Mouse (Mus musculus): ENCODE data around the gene Samd13. TPM values are rescaled to one million over a fixed set of nuclear protein-coding genes. Genes with fewer than 3 reads are reported as not detected.
A peak's percentile ranks its signal among the peaks of the same experiment; 100 is the strongest.

Samd13 gene
- polyA plus RNA-seq, 1 experiment from 2014 or later: 0.63 TPM

DNA sequence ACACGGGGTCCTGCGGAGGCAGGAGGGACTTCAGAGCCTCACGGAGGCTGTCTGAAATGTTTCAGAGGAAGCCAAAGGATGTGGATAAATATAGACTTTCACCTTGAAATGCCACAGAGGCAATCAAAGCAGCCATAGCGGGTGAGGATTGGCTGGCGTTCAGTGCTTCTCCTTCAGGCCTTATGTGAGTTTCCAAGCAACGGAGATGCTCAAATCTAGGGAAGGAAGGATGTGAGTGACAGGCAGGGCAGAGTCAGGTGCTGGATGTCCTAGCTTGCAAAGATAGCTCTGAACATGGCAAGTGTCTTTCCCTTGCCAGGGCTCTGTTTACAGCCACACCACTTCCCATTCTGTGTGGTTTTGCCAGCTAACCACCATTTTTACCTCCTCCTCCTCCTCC lies 26.2 kb upstream of the Samd13 start:
- Histone ChIP-seq H3K27me3 (ENCODE audit: insufficient read depth, low read length) (no peaks in the 10 kb centered on the region), H3K4me1 (replicated peaks; ENCODE audit: insufficient read depth, low read length) (no peaks in the 10 kb centered on the region), H3K27ac (no peak overlapping the region), H3K4me3 (replicated peaks; ENCODE audit: low read depth, low read length) (no peak overlapping the region), H3K9me3 (replicated peaks; ENCODE audit: low read length) (no peaks in the 10 kb centered on the region), H3K9ac (ENCODE audit: low read depth, low read length) (no peak overlapping the region), H3K36me3 (ENCODE audit: insufficient read depth, low read length) (no peaks in the 10 kb centered on the region), H3K4me2 (ENCODE audit: low read length) (no peak overlapping the region)
- TF ChIP-seq CTCF (IDR thresholded peaks at IDR 0.05; ENCODE audit: low read depth): no peak
- WGBS: 68% methylated on average over 6 of the region's 6 CpGs
- no peak for DNase-seq (ENCODE audit: low spot score)
- no peak for ATAC-seq (replicated peaks; ENCODE audit: low FRiP score, low read depth)

- Histone ChIP-seq H3K4me3 (replicated peaks; ENCODE audit: low read depth, low read length) (no peak overlapping the region), H3K9me3 (replicated peaks; ENCODE audit: low read length) (no peaks in the 10 kb centered on the region), H3K36me3 (ENCODE audit: insufficient read depth, low read length) (no peaks in the 10 kb centered on the region), H3K9ac (ENCODE audit: low read depth, low read length) (no peak overlapping the region), H3K4me2 (ENCODE audit: low read length) (no peak overlapping the region), H3K27ac (no peak overlapping the region), H3K4me1 (replicated peaks; ENCODE audit: insufficient read depth, low read length) (no peaks in the 10 kb centered on the region), H3K27me3 (ENCODE audit: insufficient read depth, low read length) (no peaks in the 10 kb centered on the region)
- DNase-seq (ENCODE audit: low spot score): no peak
- 76% methylated on average over 7 of the region's 7 CpGs for WGBS
- no peak for ATAC-seq (replicated peaks; ENCODE audit: low FRiP score, low read depth)
- no peak for TF ChIP-seq CTCF (IDR thresholded peaks at IDR 0.05; ENCODE audit: low read depth)
Measured at GRCm38 (mm10) chr3:146711084-146711483, 25.7 kb upstream of the Samd13 start.

GRCm38 (mm10) chr3:146709086-146709485 lies 23.7 kb upstream of the Samd13 start:
- no peak for TF ChIP-seq CTCF (IDR thresholded peaks at IDR 0.05; ENCODE audit: low read depth)
- WGBS: 91% methylated on average over 1 of the region's 1 CpGs
- ATAC-seq (replicated peaks; ENCODE audit: low FRiP score, low read depth): no peak

DNA sequence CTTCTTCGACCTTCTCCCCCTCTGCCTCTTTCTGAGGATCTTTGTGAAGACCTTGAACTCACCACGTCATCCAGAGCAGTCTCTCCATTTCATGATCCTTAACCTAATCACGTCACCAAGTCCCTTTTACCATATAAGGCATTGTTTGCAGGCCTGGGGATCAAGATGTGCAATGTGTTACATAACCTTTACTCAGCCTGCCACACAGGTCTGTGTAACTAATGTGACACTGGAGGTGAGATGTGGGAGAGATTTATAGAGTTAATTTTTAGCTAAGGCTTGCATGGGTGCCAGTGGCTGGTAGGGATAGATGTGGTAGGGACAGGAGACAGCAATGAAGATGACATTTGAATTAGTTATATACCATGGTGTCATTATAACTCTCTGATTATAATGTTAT lies 23.0 kb upstream of the Samd13 start:
- no peaks in the 10 kb centered on the region for H3K4me1 ChIP-seq (replicated peaks; ENCODE audit: insufficient read depth, low read length)
- 57% methylated on average over 3 of the region's 3 CpGs for WGBS
- no peaks in the 10 kb centered on the region for H3K36me3 ChIP-seq (ENCODE audit: insufficient read depth, low read length)
- DNase-seq (ENCODE audit: low spot score) (no peak), ATAC-seq (replicated peaks; ENCODE audit: low FRiP score, low read depth) (peak; percentile 21; the same call in 1 of the 2 replicates)
- H3K9me3 ChIP-seq (replicated peaks; ENCODE audit: low read length): no peaks in the 10 kb centered on the region
- no peak overlapping the region for H3K4me2 ChIP-seq (ENCODE audit: low read length)
- TF ChIP-seq CTCF (IDR thresholded peaks at IDR 0.05; ENCODE audit: low read depth): no peak
- H3K4me3 ChIP-seq (replicated peaks; ENCODE audit: low read depth, low read length): no peak overlapping the region
- H3K27ac ChIP-seq: no peak overlapping the region
- no peaks in the 10 kb centered on the region for H3K27me3 ChIP-seq (ENCODE audit: insufficient read depth, low read length)
- H3K9ac ChIP-seq (ENCODE audit: low read depth, low read length): no peak overlapping the region

More at GRCm38 (mm10) chr3:146709086-146709485, 23.7 kb upstream of the Samd13 start:
- no peak for DNase-seq (ENCODE audit: low spot score)
- H3K4me2 ChIP-seq (ENCODE audit: low read length): no peak overlapping the region
- H3K27me3 ChIP-seq (ENCODE audit: insufficient read depth, low read length): no peaks in the 10 kb centered on the region
- H3K27ac ChIP-seq: no peak overlapping the region
- no peaks in the 10 kb centered on the region for H3K36me3 ChIP-seq (ENCODE audit: insufficient read depth, low read length)
- no peak overlapping the region for H3K4me3 ChIP-seq (replicated peaks; ENCODE audit: low read depth, low read length)
- no peaks in the 10 kb centered on the region for H3K4me1 ChIP-seq (replicated peaks; ENCODE audit: insufficient read depth, low read length)
- H3K9ac ChIP-seq (ENCODE audit: low read depth, low read length): no peak overlapping the region
- no peaks in the 10 kb centered on the region for H3K9me3 ChIP-seq (replicated peaks; ENCODE audit: low read length)

DNA sequence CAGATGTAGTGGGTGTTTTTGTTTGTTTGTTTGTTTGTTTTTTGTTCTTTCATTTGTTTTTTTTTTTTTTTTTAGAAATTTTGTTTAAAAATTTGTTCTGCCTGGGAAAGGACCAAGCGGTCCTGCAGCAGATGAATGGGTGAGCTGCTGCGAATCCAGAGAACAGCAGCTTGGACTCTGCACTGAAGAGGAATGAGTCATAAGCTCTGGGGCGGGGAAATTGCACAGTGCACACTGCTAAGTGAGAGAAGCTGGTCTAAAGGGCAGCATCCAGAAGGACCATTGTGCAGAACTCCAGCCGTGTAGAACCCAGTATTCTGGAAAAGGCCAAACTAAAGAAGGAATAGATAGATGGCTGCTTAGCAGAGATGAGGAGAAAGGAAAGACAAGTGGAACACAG lies 18.7 kb upstream of the Samd13 start:
- Histone ChIP-seq H3K4me1 (replicated peaks; ENCODE audit: insufficient read depth, low read length) (no peaks in the 10 kb centered on the region), H3K4me2 (ENCODE audit: low read length) (no peak overlapping the region), H3K9me3 (replicated peaks; ENCODE audit: low read length) (no peaks in the 10 kb centered on the region), H3K9ac (ENCODE audit: low read depth, low read length) (no peak overlapping the region), H3K36me3 (ENCODE audit: insufficient read depth, low read length) (no peaks in the 10 kb centered on the region), H3K27ac (no peak overlapping the region), H3K27me3 (ENCODE audit: insufficient read depth, low read length) (no peaks in the 10 kb centered on the region), H3K4me3 (replicated peaks; ENCODE audit: low read depth, low read length) (no peak overlapping the region)
- ATAC-seq (replicated peaks; ENCODE audit: low FRiP score, low read depth): no peak
- WGBS: 92% methylated on average over 4 of the region's 4 CpGs
- no peak for DNase-seq (ENCODE audit: low spot score)
- TF ChIP-seq CTCF (IDR thresholded peaks at IDR 0.05; ENCODE audit: low read depth): no peak

GRCm38 (mm10) chr3:146700051-146700450 lies 14.7 kb upstream of the Samd13 start:
- Histone ChIP-seq H3K9me3 (replicated peaks; ENCODE audit: low read length) (no peaks in the 10 kb centered on the region), H3K27ac (no peak overlapping the region), H3K9ac (ENCODE audit: low read depth, low read length) (no peak overlapping the region), H3K4me1 (replicated peaks; ENCODE audit: insufficient read depth, low read length) (no peaks in the 10 kb centered on the region), H3K27me3 (ENCODE audit: insufficient read depth, low read length) (no peaks in the 10 kb centered on the region), H3K4me2 (ENCODE audit: low read length) (no peak overlapping the region), H3K4me3 (replicated peaks; ENCODE audit: low read depth, low read length) (no peak overlapping the region), H3K36me3 (ENCODE audit: insufficient read depth, low read length) (no peaks in the 10 kb centered on the region)
- DNase-seq (ENCODE audit: low spot score): no peak
- WGBS: 76% methylated on average over 11 of the region's 11 CpGs
- no peak for TF ChIP-seq CTCF (IDR thresholded peaks at IDR 0.05; ENCODE audit: low read depth)
- ATAC-seq (replicated peaks; ENCODE audit: low FRiP score, low read depth): no peak

DNA sequence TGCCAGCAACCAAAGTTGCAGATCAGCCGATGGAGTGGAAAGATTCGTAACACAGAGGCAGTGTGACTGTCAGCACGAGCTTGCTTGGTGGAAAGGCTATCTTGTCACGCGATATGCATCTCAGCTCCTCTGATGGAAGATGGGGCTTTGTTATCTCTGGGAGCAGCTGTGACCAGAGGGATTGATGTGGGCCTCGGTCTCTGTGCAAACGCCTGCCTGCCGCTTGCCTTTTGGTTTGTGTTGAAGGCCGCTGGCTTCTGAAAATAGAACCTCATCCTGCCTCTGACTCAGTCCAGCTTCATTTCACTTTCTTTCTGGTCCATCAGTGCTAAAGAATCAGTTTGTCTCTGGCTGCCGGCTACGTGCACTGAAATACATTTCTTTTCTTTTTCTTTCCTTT lies 13.6 kb upstream of the Samd13 start:
- H3K27me3 ChIP-seq (ENCODE audit: insufficient read depth, low read length): no peaks in the 10 kb centered on the region
- no peak for TF ChIP-seq CTCF (IDR thresholded peaks at IDR 0.05; ENCODE audit: low read depth)
- H3K36me3 ChIP-seq (ENCODE audit: insufficient read depth, low read length): no peaks in the 10 kb centered on the region
- WGBS: 53% methylated on average over 11 of the region's 11 CpGs
- H3K9ac ChIP-seq (ENCODE audit: low read depth, low read length): no peak overlapping the region
- no peaks in the 10 kb centered on the region for H3K9me3 ChIP-seq (replicated peaks; ENCODE audit: low read length)
- H3K4me2 ChIP-seq (ENCODE audit: low read length): no peak overlapping the region
- no peak for DNase-seq (ENCODE audit: low spot score)
- H3K4me3 ChIP-seq (replicated peaks; ENCODE audit: low read depth, low read length): no peak overlapping the region
- H3K4me1 ChIP-seq (replicated peaks; ENCODE audit: insufficient read depth, low read length): no peaks in the 10 kb centered on the region
- no peak for ATAC-seq (replicated peaks; ENCODE audit: low FRiP score, low read depth)
- H3K27ac ChIP-seq: no peak overlapping the region

All from kidney, postnatal 0 days (tissue).